Mouse (Mus musculus) forebrain, embryonic 10.5 days (tissue): ENCODE data around the gene Plin1. TPM values are rescaled to one million over a fixed set of nuclear protein-coding genes. Genes with fewer than 3 reads are reported as not detected.

Experiments used
- DNase-seq: peaks from one replicate; pipeline ENCODE4 v3.0.0-alpha.2; 2017; ENCODE audit warnings: low spot score; ENCODE audit errors: extremely low spot score
- H3K27ac ChIP-seq: fragments of 300-500 bp; sonication (generic); 2 replicates; pipeline ENCODE4 v1.5.1; 2016; ENCODE audit warnings: mild to moderate bottlenecking
- H3K27me3 ChIP-seq: fragments of 300-500 bp; sonication (generic); 2 replicates; pipeline ENCODE4 v1.6.1; 2016; ENCODE audit warnings: mild to moderate bottlenecking; ENCODE audit not compliant: poor library complexity, severe bottlenecking
- H3K36me3 ChIP-seq: fragments of 300-500 bp; sonication (generic); replicated peaks from 2 replicates; pipeline ENCODE4 v1.6.1; 2016; ENCODE audit warnings: mild to moderate bottlenecking, moderate library complexity
- H3K4me1 ChIP-seq: fragments of 300-500 bp; sonication (generic); 2 replicates; pipeline ENCODE4 v1.6.1; 2016
- H3K4me3 ChIP-seq: fragments of 300-500 bp; sonication (generic); 2 replicates; pipeline ENCODE4 v1.5.1; 2016; ENCODE audit warnings: mild to moderate bottlenecking, moderate library complexity
- H3K9me3 ChIP-seq: fragments of 300-500 bp; sonication (generic); 2 replicates; pipeline ENCODE4 v1.6.1; 2016; ENCODE audit warnings: mild to moderate bottlenecking, moderate library complexity
- WGBS: fragments of 180-500 bp; shearing (Covaris S2); methylation state at CpG from one replicate; pipeline ENCODE4 v1.1.7; 2016; 5-methylcytosine and 5-hydroxymethylcytosine counted together
- polyA plus RNA-seq: library from polyadenylated mRNA; unstranded; fragments of >200 nt; fragmentation: Nextera tagmentation; extraction: Ambion mirVana; gene quantifications from 2 replicates; pipeline ENCODE4 v1.2.1, GENCODE M21; 2016

The Plin1 gene
- polyA plus RNA-seq, 1 experiment from 2014 or later: not detected

GRCm38 (mm10) chr7:79749511-79749910, 16.8 kb upstream of the Plin1 start:
- Histone ChIP-seq H3K27me3 (no peaks in the 10 kb centered on the region), H3K9me3 (no peaks in the 10 kb centered on the region), H3K27ac (no peak overlapping the region), H3K36me3 (no peaks in the 10 kb centered on the region), H3K4me1 (no peaks in the 10 kb centered on the region), H3K4me3 (no peak overlapping the region)
- DNase-seq: no peak
- 89% methylated on average over 6 of the region's 6 CpGs for WGBS

- H3K27me3 ChIP-seq: no peaks in the 10 kb centered on the region
- H3K27ac ChIP-seq: no peak overlapping the region
- no peaks in the 10 kb centered on the region for H3K9me3 ChIP-seq
- no peak for DNase-seq
- H3K4me3 ChIP-seq: no peak overlapping the region
- H3K4me1 ChIP-seq: peaks cover 8% of the 10 kb centered on the region
- H3K36me3 ChIP-seq: no peaks in the 10 kb centered on the region
- 86% methylated on average over 6 of the region's 6 CpGs for WGBS
These were observed 15.0 kb upstream of the Plin1 start for GRCm38 (mm10) chr7:79747659-79748058.

GRCm38 (mm10) chr7:79744585-79744984, 11.9 kb upstream of the Plin1 start:
- Histone ChIP-seq H3K36me3 (no peaks in the 10 kb centered on the region), H3K4me3 (no peak overlapping the region), H3K4me1 (peaks cover 16% of the 10 kb centered on the region), H3K9me3 (no peaks in the 10 kb centered on the region), H3K27ac (no peak overlapping the region), H3K27me3 (0 out of 2 replicates have a peak, but pooled peaks cover 5% of the 10 kb centered on the region)
- DNase-seq: no peak
- WGBS: 82% methylated on average over 5 of the region's 5 CpGs

- H3K27me3 ChIP-seq: 0 out of 2 replicates have a peak, but pooled peaks cover 5% of the 10 kb centered on the region
- DNase-seq: no peak
- 93% methylated on average over 9 of the region's 9 CpGs for WGBS
- H3K4me3 ChIP-seq: no peak overlapping the region
- H3K27ac ChIP-seq: no peak overlapping the region
- no peaks in the 10 kb centered on the region for H3K9me3 ChIP-seq
- H3K4me1 ChIP-seq: peaks cover 16% of the 10 kb centered on the region
- H3K36me3 ChIP-seq: no peaks in the 10 kb centered on the region
These were observed 11.3 kb upstream of the Plin1 start for GRCm38 (mm10) chr7:79744051-79744450.

GRCm38 (mm10) chr7:79742659-79743536, 10.2 kb upstream of the Plin1 start, which contains the start of the genes Pex11a and Wdr93:
Gene Pex11a (minus strand): TSS chr7:79743131.
Gene Wdr93 (plus strand): TSS chr7:79743163.
- Histone ChIP-seq H3K36me3 (peaks cover 1% of the 10 kb centered on the region), H3K4me1 (peaks cover 16% of the 10 kb centered on the region), H3K27me3 (0 out of 2 replicates have a peak, but pooled peaks cover 5% of the 10 kb centered on the region), H3K4me3 (peak within 1 kb of the TSS; percentile 80), H3K9me3 (no peaks in the 10 kb centered on the region), H3K27ac (peak within 1 kb of the TSS; percentile 82)
- 2% methylated on average over 46 of the region's 46 CpGs for WGBS
- DNase-seq: peak; percentile 84

GRCm38 (mm10) chr7:79742277-79742658, 9.6 kb upstream of the Plin1 start:
- Histone ChIP-seq H3K27me3 (0 out of 2 replicates have a peak, but pooled peaks cover 5% of the 10 kb centered on the region), H3K9me3 (no peaks in the 10 kb centered on the region), H3K36me3 (peaks cover 8% of the 10 kb centered on the region), H3K4me3 (peak overlapping the region; percentile 80), H3K27ac (peak overlapping the region; percentile 82), H3K4me1 (peaks cover 16% of the 10 kb centered on the region)
- 24% methylated on average over 11 of the region's 11 CpGs for WGBS
- DNase-seq: no peak

GRCm38 (mm10) chr7:79740279-79740678, 7.6 kb upstream of the Plin1 start:
- no peak for DNase-seq
- H3K27ac ChIP-seq: no peak overlapping the region
- no peak overlapping the region for H3K4me3 ChIP-seq
- H3K4me1 ChIP-seq: peaks cover 16% of the 10 kb centered on the region
- WGBS: 84% methylated on average over 4 of the region's 4 CpGs
- H3K36me3 ChIP-seq: peaks cover 17% of the 10 kb centered on the region
- H3K27me3 ChIP-seq: 0 out of 2 replicates have a peak, but pooled peaks cover 5% of the 10 kb centered on the region
- H3K9me3 ChIP-seq: no peaks in the 10 kb centered on the region

GRCm38 (mm10) chr7:79738913-79739312, 6.2 kb upstream of the Plin1 start:
- no peak overlapping the region for H3K4me3 ChIP-seq
- peaks cover 17% of the 10 kb centered on the region for H3K36me3 ChIP-seq
- no peak overlapping the region for H3K27ac ChIP-seq
- H3K27me3 ChIP-seq: 0 out of 2 replicates have a peak, but pooled peaks cover 5% of the 10 kb centered on the region
- no peaks in the 10 kb centered on the region for H3K9me3 ChIP-seq
- 94% methylated on average over 2 of the region's 2 CpGs for WGBS
- peaks cover 16% of the 10 kb centered on the region for H3K4me1 ChIP-seq
- no peak for DNase-seq

GRCm38 (mm10) chr7:79736511-79736910, 3.8 kb upstream of the Plin1 start:
- Histone ChIP-seq H3K27me3 (no peaks in the 10 kb centered on the region), H3K4me1 (peaks cover 2% of the 10 kb centered on the region; the same call in 1 of the 2 replicates), H3K36me3 (peaks cover 17% of the 10 kb centered on the region), H3K27ac (no peak overlapping the region), H3K9me3 (no peaks in the 10 kb centered on the region), H3K4me3 (no peak overlapping the region)
- no peak for DNase-seq
- WGBS: 94% methylated on average over 14 of the region's 14 CpGs

GRCm38 (mm10) chr7:79734563-79734962, 1.9 kb upstream of the Plin1 start:
- H3K27ac ChIP-seq: no peak overlapping the region
- H3K27me3 ChIP-seq: peaks cover 8% of the 10 kb centered on the region; the same call in 1 of the 2 replicates
- H3K9me3 ChIP-seq: no peaks in the 10 kb centered on the region
- H3K4me1 ChIP-seq: peaks cover 6% of the 10 kb centered on the region
- H3K36me3 ChIP-seq: peaks cover 17% of the 10 kb centered on the region
- DNase-seq: no peak
- H3K4me3 ChIP-seq: no peak overlapping the region
- 85% methylated on average over 8 of the region's 8 CpGs for WGBS

GRCm38 (mm10) chr7:79731438-79731837, 1.3 kb downstream of the Plin1 start:
- DNase-seq: no peak

GRCm38 (mm10) chr7:79729743-79730370, 2.8 kb downstream of the Plin1 start:
- Histone ChIP-seq H3K9me3 (no peaks in the 10 kb centered on the region), H3K4me3 (no peak overlapping the region), H3K4me1 (peaks cover 15% of the 10 kb centered on the region), H3K27me3 (peaks cover 41% of the 10 kb centered on the region), H3K27ac (no peak overlapping the region), H3K36me3 (no peaks in the 10 kb centered on the region)
- no peak for DNase-seq
- WGBS: 73% methylated on average over 11 of the region's 11 CpGs

More at GRCm38 (mm10) chr7:79731438-79731837, 1.3 kb downstream of the Plin1 start:
- H3K27ac ChIP-seq: no peak overlapping the region
- H3K4me1 ChIP-seq: peaks cover 15% of the 10 kb centered on the region
- H3K9me3 ChIP-seq: no peaks in the 10 kb centered on the region
- peaks cover 27% of the 10 kb centered on the region for H3K27me3 ChIP-seq
- peaks cover 2% of the 10 kb centered on the region; the same call in 1 of the 2 replicates for H3K36me3 ChIP-seq
- 74% methylated on average over 13 of the region's 13 CpGs for WGBS
- no peak overlapping the region for H3K4me3 ChIP-seq

GRCm38 (mm10) chr7:79729169-79729568, 3.5 kb downstream of the Plin1 start:
- no peak overlapping the region for H3K4me3 ChIP-seq
- WGBS: 10% methylated on average over 8 of the region's 8 CpGs
- H3K27me3 ChIP-seq: peaks cover 41% of the 10 kb centered on the region
- DNase-seq: peak; percentile 78
- no peaks in the 10 kb centered on the region for H3K36me3 ChIP-seq
- no peaks in the 10 kb centered on the region for H3K9me3 ChIP-seq
- peaks cover 15% of the 10 kb centered on the region for H3K4me1 ChIP-seq
- H3K27ac ChIP-seq: no peak overlapping the region
